Mouse (Mus musculus) Muller cell, postnatal 12 days (primary cell): ENCODE data around the gene Zfp14.

Experiments
- DNase-seq: peaks from one replicate; pipeline ENCODE4 v3.0.0-alpha.2; 2015; ENCODE audit errors: inconsistent ontology term

Gene Zfp14

GRCm38 (mm10) chr7:30050882-30051548, at the start of gene Zfp14:
Gene Zfp14, minus strand, starts transcription at chr7:30051380.
- DNase-seq, result peak; percentile 84

- no peak for DNase-seq
Observed at GRCm38 (mm10) chr7:30099297-30099696, 48.1 kb upstream of the Zfp14 start.

GRCm38 (mm10) chr7:30095551-30096125, 44.5 kb upstream of the Zfp14 start:
- peak; percentile 14 for DNase-seq

- peak; percentile 96 for DNase-seq
Observed at GRCm38 (mm10) chr7:30094646-30095429, 43.7 kb upstream of the Zfp14 start, which contains the start of gene Zfp260. Gene Zfp260, plus strand, starts transcription at chr7:30094777.

- no peak for DNase-seq
Observed at GRCm38 (mm10) chr7:30093918-30094415, 42.8 kb upstream of the Zfp14 start.

GRCm38 (mm10) chr7:30092666-30093065, 41.5 kb upstream of the Zfp14 start:
- DNase-seq, result no peak

GRCm38 (mm10) chr7:30090970-30091585, 39.9 kb upstream of the Zfp14 start:
- peak; percentile 33 for DNase-seq

GRCm38 (mm10) chr7:30090092-30090969, 39.2 kb upstream of the Zfp14 start, which contains the start of the genes Gm26920 and Zfp566:
Gene Gm26920, minus strand, starts transcription at chr7:30090410.
Gene Zfp566, minus strand, starts transcription at chr7:30090527.
- DNase-seq, result peak; percentile 98

GRCm38 (mm10) chr7:30089405-30089804, 38.2 kb upstream of the Zfp14 start:
- no peak for DNase-seq

GRCm38 (mm10) chr7:30086524-30086923, 35.3 kb upstream of the Zfp14 start:
- no peak for DNase-seq

GRCm38 (mm10) chr7:30072146-30073028, 21.2 kb upstream of the Zfp14 start, which contains the start of gene Zfp82:
Gene Zfp82, minus strand, starts transcription at chr7:30072900.
- peak; percentile 83 for DNase-seq

GRCm38 (mm10) chr7:30064622-30065021, 13.4 kb upstream of the Zfp14 start:
- DNase-seq, result no peak

GRCm38 (mm10) chr7:30062478-30062877, 11.3 kb upstream of the Zfp14 start:
- no peak for DNase-seq

- no peak for DNase-seq
Observed at GRCm38 (mm10) chr7:30060341-30060740, 9.2 kb upstream of the Zfp14 start.

- DNase-seq, result no peak
Observed at GRCm38 (mm10) chr7:30053591-30053990, 2.4 kb upstream of the Zfp14 start.

- DNase-seq, result no peak
Observed at GRCm38 (mm10) chr7:30048126-30048525, 3.1 kb downstream of the Zfp14 start.

- DNase-seq, result no peak
Observed at GRCm38 (mm10) chr7:30044354-30044753, 6.8 kb downstream of the Zfp14 start.

- no peak for DNase-seq
Observed at GRCm38 (mm10) chr7:30034331-30034730, 16.8 kb downstream of the Zfp14 start.

GRCm38 (mm10) chr7:30031379-30031778, 19.8 kb downstream of the Zfp14 start:
- DNase-seq, result no peak

GRCm38 (mm10) chr7:30030677-30031076, 20.5 kb downstream of the Zfp14 start:
- DNase-seq, result no peak
